In the genomic region with DNA sequence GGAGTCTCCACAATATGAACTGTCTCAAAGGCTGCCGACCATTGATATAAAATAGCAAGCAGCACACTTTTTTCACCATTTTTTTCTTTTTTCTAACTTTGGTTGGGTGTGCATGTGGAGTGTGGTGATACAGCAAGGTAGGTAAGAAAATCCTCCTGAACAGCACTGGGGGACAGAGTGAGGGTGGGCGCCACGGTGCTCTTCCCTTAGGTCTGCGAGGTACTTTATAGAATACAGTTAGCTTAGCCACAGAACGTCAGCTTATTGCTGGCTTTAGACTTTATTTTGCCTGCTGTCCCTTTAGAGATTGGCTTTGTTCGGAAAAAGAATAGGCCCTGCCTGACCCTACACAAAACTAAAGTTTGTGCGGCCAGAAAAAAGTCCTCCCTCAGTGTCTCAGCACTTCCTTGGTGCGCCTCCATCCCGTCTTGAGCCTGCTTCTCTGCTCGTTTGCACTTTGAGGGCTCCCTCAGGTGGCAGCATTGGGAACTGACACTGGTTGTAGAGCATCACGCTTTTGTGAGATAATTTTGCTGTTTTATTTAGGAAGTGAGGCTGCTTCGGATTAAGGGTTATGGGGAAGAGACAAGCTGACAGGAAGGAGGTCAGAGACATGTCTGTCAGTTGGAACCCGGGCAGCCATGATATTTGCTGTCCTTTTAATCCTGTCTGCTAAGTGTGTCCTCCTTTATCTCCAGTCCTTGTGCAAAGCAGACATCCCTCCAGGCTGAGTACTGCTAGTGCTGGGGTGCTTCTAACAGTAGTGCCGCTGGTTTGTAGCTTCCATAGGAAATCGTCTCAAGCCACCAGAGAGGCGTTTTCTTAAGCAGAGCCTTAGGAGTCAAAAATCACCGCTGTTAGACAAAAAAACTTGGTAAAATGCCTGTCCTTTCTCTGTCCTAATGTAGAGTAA, we compare ENCODE assay signal across 9 mouse cellular contexts. TPM values are rescaled to one million over a fixed set of nuclear protein-coding genes. Genes with fewer than 3 reads are reported as not detected.
A peak's percentile ranks its signal among the peaks of the same experiment; 100 is the strongest.
DNase-seq lines count a peak whose midpoint lies in the region; ATAC-seq lines count a peak whose summit lies in the region.
"Had no signal": no experiment of that assay in that cellular context is flagged by ENCODE, and none has a peak within 500 bp of the region (broad histone marks: within the 10 kb centered on the region; RNA-seq: fewer than 3 reads in every experiment).

No protein-coding gene starts in this region.

- H3K4me3 ChIP-seq in liver, embryonic 13.5 days (replicated peaks) = no peak overlapping the region
- H3K4me3 ChIP-seq in neural tube, embryonic 14.5 days (ENCODE audit: low read depth, low read length) = no peak overlapping the region
- H3K4me3 ChIP-seq: erythroblast, embryonic 14.5 days had no signal

- no peak for ATAC-seq in liver, embryonic 13.5 days (ENCODE audit: low read depth)
- peak; percentile 82 for ATAC-seq in neural tube, embryonic 14.5 days (ENCODE audit: low read depth)

- intact Hi-C loops in gastrocnemius, postnatal 36 days (cut with DNase I) = loop anchor here (1.0 kb wide), 1 partner anchor 344 kb away; no protein-coding TSS in a partner anchor

- H3K9ac ChIP-seq in liver, embryonic 13.5 days = no peak overlapping the region
- H3K9ac ChIP-seq in neural tube, embryonic 14.5 days (replicated peaks; ENCODE audit: low read depth, low read length) = no peak overlapping the region

- peaks cover 9% of the 10 kb centered on the region for H3K4me1 ChIP-seq in liver, embryonic 13.5 days (replicated peaks)
- H3K4me1 ChIP-seq in neural tube, embryonic 14.5 days (ENCODE audit: control insufficient read depth, insufficient read depth, low read length) = no peaks in the 10 kb centered on the region

- H3K36me3 ChIP-seq in liver, embryonic 13.5 days = peaks cover 19% of the 10 kb centered on the region
- no peaks in the 10 kb centered on the region for H3K36me3 ChIP-seq in neural tube, embryonic 14.5 days (ENCODE audit: control insufficient read depth, insufficient read depth, low read length)

- no peak overlapping the region for H3K4me2 ChIP-seq in liver, embryonic 13.5 days
- H3K4me2 ChIP-seq in neural tube, embryonic 14.5 days (ENCODE audit: low read depth, low read length) = no peak overlapping the region

- H3K9me3 ChIP-seq in liver, embryonic 13.5 days (replicated peaks) = no peaks in the 10 kb centered on the region
- H3K9me3 ChIP-seq in neural tube, embryonic 14.5 days (ENCODE audit: control insufficient read depth, low read length) = no peaks in the 10 kb centered on the region

- no peak overlapping the region for H3K27ac ChIP-seq in liver, embryonic 13.5 days
- H3K27ac ChIP-seq in neural tube, embryonic 14.5 days (ENCODE audit: low read depth, low read length) = no peak overlapping the region

- WGBS in liver, embryonic 13.5 days (ENCODE audit: insufficient replicate concordance) = 43% methylated on average over 17 of the region's 17 CpGs
- WGBS in neural tube, embryonic 14.5 days = 42% methylated on average over 17 of the region's 17 CpGs

- no peaks in the 10 kb centered on the region for H3K27me3 ChIP-seq in liver, embryonic 13.5 days
- no peaks in the 10 kb centered on the region for H3K27me3 ChIP-seq in neural tube, embryonic 14.5 days (ENCODE audit: control insufficient read depth, insufficient read depth, low read length)

- peak; percentile 93 to 95 for DNase-seq in B cell, adult 2 months
- DNase-seq in adrenal gland, adult 8-10 months = peak; percentile 36
- DNase-seq in embryo, embryonic 11 days = peak; percentile 85
- DNase-seq in gastrocnemius, postnatal 36 days = peak; percentile 60 to 69
- peak; percentile 93 for DNase-seq in kidney, postnatal 10 days
- peak; percentile 55 for DNase-seq in liver, embryonic 13.5 days
- DNase-seq in testis, postnatal 10 days (ENCODE audit: low spot score) = peak; percentile 93

RNA-seq across cellular contexts. Expression of gene Rtn4ip1, which starts 17.3 kb away (rescaled TPM):
- 10 to 100 TPM; 20.0 to 28.7 (median 26.3) TPM for total RNA-seq in adrenal gland, adult 8-10 months (2022)
- 10 to 100 TPM; 22.0 to 22.8 TPM for total RNA-seq in gastrocnemius, postnatal 36 days (2021)
- polyA plus RNA-seq in liver, embryonic 13.5 days (2015; fragmentation: Nextera tagmentation; extraction: Ambion mirVana) = 13.5 and 16.3 TPM in 2 replicates
- polyA plus RNA-seq in neural tube, embryonic 14.5 days (2014; fragmentation: Nextera tagmentation; extraction: Ambion mirVana) = 15.3 and 17.1 TPM in 2 replicates

RNA-seq across cellular contexts. Expression of gene Qrsl1, which starts 17.4 kb away (rescaled TPM):
- 10 to 100 TPM in 2 of 4 experiments, 1 to 10 TPM in 2; 8.9 to 11.8 (median 10.3) TPM for total RNA-seq in adrenal gland, adult 8-10 months (2022)
- total RNA-seq in gastrocnemius, postnatal 36 days (2021) = 10 to 100 TPM; 14.1 to 15.0 TPM
- polyA plus RNA-seq in liver, embryonic 13.5 days (2015; fragmentation: Nextera tagmentation; extraction: Ambion mirVana) = 9.7 and 12.0 TPM in 2 replicates
- 24.0 and 26.3 TPM in 2 replicates for polyA plus RNA-seq in neural tube, embryonic 14.5 days (2014; fragmentation: Nextera tagmentation; extraction: Ambion mirVana)

Comparison
In these comparisons a context has a peak if more than half of its experiments do, and no peak if none do; other contexts are left out.
1. DNase-seq: peak in every context shown above with its lines; median percentile 94 in B cell, adult 2 months; 93 in kidney, postnatal 10 days; 93 in testis, postnatal 10 days; 85 in embryo, embryonic 11 days; 64 in gastrocnemius, postnatal 36 days; 55 in liver, embryonic 13.5 days; 36 in adrenal gland, adult 8-10 months.